Mouse (Mus musculus) liver, postnatal 0 days (tissue): ENCODE results near the gene Fbxo34.

Experiments used
- CTCF ChIP-seq: sonication (generic); IDR thresholded peaks from 2 replicates; pipeline ENCODE4 v1.5.1; 2016; ENCODE audit warnings: antibody characterized with exemption, low read depth
- EP300 ChIP-seq: IDR thresholded peaks from 2 replicates; pipeline ENCODE4 v1.6.1; 2016; ENCODE audit warnings: antibody characterized with exemption, low read depth, mild to moderate bottlenecking

DNA sequence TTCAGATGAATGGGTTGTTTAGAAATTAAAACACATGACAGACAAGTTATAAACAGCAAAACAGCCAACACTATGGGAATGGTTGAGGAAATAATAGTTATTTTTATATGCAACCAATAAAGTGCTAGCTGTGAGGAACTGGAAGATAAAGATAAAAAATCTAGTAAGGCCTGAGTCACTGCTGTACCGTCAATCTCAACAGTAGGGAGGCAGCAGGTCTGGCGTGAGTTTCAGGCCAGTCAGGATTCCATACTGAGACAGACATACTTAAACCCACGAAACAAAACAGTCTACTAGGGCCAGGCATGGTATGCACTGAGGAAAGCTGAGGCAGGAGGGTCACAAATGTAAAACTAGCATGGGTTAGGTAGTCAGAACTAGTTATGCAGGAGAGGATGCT is 78.1 kb downstream of the Fbxo34 start:
- TF ChIP-seq CTCF (no peak), EP300 (no peak)
